Mouse (Mus musculus) neural tube, embryonic 13.5 days (tissue): ENCODE measurements around the gene Aco1. TPM values are rescaled to one million over a fixed set of nuclear protein-coding genes. Genes with fewer than 3 reads are reported as not detected.
"Not testable (repeated sequence)": the region's sequence is repeated elsewhere in the genome, so short reads cannot be mapped to it uniquely, and the experiment has no call there.

ENCODE experiments used
- ATAC-seq: fragments of 200-750 bp; cut with Nextera tagmentation; 2 replicates; pipeline ENCODE4 v1.8.0; 2017; ENCODE audit warnings: low read depth, mild to moderate bottlenecking, moderate TSS enrichment, moderate library complexity
- H3K27ac ChIP-seq: fragments of 300-500 bp; sonication (generic); replicated peaks from 2 replicates; pipeline ENCODE4 v1.5.1; 2015; ENCODE audit warnings: moderate library complexity, mild to moderate bottlenecking, inconsistent platforms
- H3K27me3 ChIP-seq: fragments of 300-500 bp; sonication (generic); 2 replicates; pipeline ENCODE4 v1.6.1; 2015; ENCODE audit warnings: mild to moderate bottlenecking, inconsistent platforms
- H3K36me3 ChIP-seq: fragments of 300-500 bp; sonication (generic); 2 replicates; pipeline ENCODE4 v1.6.1; 2015; ENCODE audit warnings: mild to moderate bottlenecking, inconsistent platforms
- H3K4me1 ChIP-seq: fragments of 300-500 bp; sonication (generic); replicated peaks from 2 replicates; pipeline ENCODE4 v1.6.1; 2015; ENCODE audit warnings: inconsistent platforms
- H3K4me2 ChIP-seq: fragments of 300-500 bp; sonication (generic); 2 replicates; pipeline ENCODE4 v1.6.1; 2015; ENCODE audit warnings: inconsistent platforms, mild to moderate bottlenecking, moderate library complexity
- H3K4me3 ChIP-seq: fragments of 300-500 bp; sonication (generic); 2 replicates; pipeline ENCODE4 v1.5.1; 2015; ENCODE audit warnings: mild to moderate bottlenecking, inconsistent platforms
- H3K9ac ChIP-seq: fragments of 300-500 bp; sonication (generic); 2 replicates; pipeline ENCODE4 v1.6.1; 2015; ENCODE audit warnings: moderate library complexity, mild to moderate bottlenecking, inconsistent platforms
- H3K9me3 ChIP-seq: fragments of 300-500 bp; sonication (generic); 2 replicates; pipeline ENCODE4 v1.6.1; 2016; ENCODE audit warnings: inconsistent platforms
- WGBS: fragments of 180-500 bp; shearing (Covaris S2); methylation state at CpG from one replicate; pipeline ENCODE4 v1.1.7; 2015; 5-methylcytosine and 5-hydroxymethylcytosine counted together
- polyA plus RNA-seq: library from polyadenylated mRNA; unstranded; fragments of >200 nt; fragmentation: Nextera tagmentation; extraction: Ambion mirVana; gene quantifications from 2 replicates; pipeline ENCODE4 v1.2.1, GENCODE M21; 2015

Aco1 gene
- 47.3 and 47.6 TPM in 2 replicates for polyA plus RNA-seq

- no peaks in the 10 kb centered on the region for H3K9me3 ChIP-seq
- 0 out of 2 replicates have a peak, but pooled peaks cover 3% of the 10 kb centered on the region for H3K36me3 ChIP-seq
- H3K4me1 ChIP-seq: peaks cover 27% of the 10 kb centered on the region
- H3K27ac ChIP-seq: peak within 1 kb of the TSS; percentile 92
- under 1% methylated on average over 46 of the region's 46 CpGs for WGBS
- ATAC-seq: peak; percentile 98
- peak within 1 kb of the TSS; percentile 89 for H3K9ac ChIP-seq
- peak within 1 kb of the TSS; percentile 84 for H3K4me3 ChIP-seq
- no peaks in the 10 kb centered on the region for H3K27me3 ChIP-seq
- H3K4me2 ChIP-seq: peak within 1 kb of the TSS; percentile 62
Measured at GRCm38 (mm10) chr4:40142743-40143532, at the start of gene Aco1. Gene Aco1 (plus strand): TSS chr4:40143081.

DNA sequence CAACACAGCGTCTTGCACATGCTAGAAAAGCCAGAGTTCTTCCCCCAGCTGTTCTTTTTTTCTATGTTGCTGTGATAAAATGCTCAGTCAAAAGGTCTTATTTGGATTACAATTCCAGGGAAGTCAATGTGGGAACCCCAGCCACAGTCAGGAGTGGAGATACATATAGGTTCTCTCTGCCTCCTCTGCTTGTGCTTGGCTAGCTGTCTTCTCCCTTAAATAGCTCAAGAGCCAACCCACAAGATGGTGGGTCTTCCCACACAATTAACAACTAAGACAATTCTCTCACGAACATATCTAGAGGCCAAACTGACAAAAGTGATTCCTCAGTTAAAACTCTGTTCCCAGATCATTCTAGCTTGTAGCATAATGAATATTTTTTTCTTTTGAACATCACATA, 47.9 kb upstream of the Aco1 start:
- no peak overlapping the region for H3K4me3 ChIP-seq
- no peak overlapping the region for H3K27ac ChIP-seq
- H3K4me2 ChIP-seq: no peak overlapping the region
- H3K4me1 ChIP-seq: no peaks in the 10 kb centered on the region
- H3K27me3 ChIP-seq: no peaks in the 10 kb centered on the region
- WGBS: 86% methylated on average over 2 of the region's 2 CpGs
- H3K36me3 ChIP-seq: no peaks in the 10 kb centered on the region
- no peak overlapping the region for H3K9ac ChIP-seq
- H3K9me3 ChIP-seq: no peaks in the 10 kb centered on the region
- no peak for ATAC-seq

DNA sequence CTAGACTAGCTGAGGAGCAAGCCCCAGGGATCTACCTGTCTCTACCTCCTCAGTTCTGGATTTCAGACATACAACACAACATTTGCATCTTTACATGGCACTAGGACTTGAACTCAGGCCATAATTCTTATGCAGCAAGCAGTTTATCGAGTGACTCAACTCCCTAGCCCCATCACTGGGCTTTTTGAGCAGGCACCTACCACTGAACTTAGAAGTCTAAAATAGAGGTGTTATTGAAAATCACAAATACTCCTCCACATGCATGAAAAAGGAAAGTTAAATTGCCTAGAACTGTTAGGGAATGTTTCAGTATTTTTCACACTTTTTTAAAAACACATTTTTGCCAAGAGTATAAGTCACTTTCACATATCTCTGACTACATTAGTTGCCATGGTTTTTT, 39.9 kb upstream of the Aco1 start:
- WGBS: 94% methylated on average over 1 of the region's 1 CpGs
- Histone ChIP-seq H3K4me3 (no peak overlapping the region), H3K27ac (no peak overlapping the region), H3K4me1 (no peaks in the 10 kb centered on the region), H3K36me3 (no peaks in the 10 kb centered on the region), H3K9me3 (no peaks in the 10 kb centered on the region), H3K4me2 (no peak overlapping the region), H3K27me3 (no peaks in the 10 kb centered on the region), H3K9ac (no peak overlapping the region)
- ATAC-seq: no peak

GRCm38 (mm10) chr4:40106004-40106536, 36.8 kb upstream of the Aco1 start:
- Histone ChIP-seq H3K4me1 (no peaks in the 10 kb centered on the region), H3K4me2 (no peak overlapping the region), H3K27me3 (no peaks in the 10 kb centered on the region), H3K9me3 (no peaks in the 10 kb centered on the region), H3K9ac (no peak overlapping the region), H3K27ac (no peak overlapping the region), H3K4me3 (no peak overlapping the region), H3K36me3 (no peaks in the 10 kb centered on the region)
- WGBS: 17% methylated on average over 8 of the region's 8 CpGs
- no peak for ATAC-seq

DNA sequence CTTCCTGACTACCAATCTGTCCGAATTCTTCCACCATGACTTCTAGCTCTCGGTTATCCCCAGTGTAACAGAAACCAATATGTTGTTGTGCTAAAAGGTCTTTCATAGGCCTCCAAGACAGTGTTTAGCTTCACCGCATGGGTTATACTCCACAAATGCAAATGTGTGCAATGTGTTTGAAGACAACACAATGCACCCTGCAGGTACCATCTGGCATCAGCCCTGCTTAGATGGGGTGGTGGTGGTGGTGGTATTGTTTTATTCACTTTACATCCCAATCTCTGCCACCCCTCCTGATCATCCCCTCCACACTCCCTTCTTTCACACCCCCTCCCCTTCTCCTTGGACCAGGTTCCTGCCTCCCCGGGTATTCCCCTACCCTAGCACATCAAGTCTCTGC, 34.9 kb upstream of the Aco1 start:
- H3K4me1 ChIP-seq: no peaks in the 10 kb centered on the region
- no peak overlapping the region for H3K4me2 ChIP-seq
- no peaks in the 10 kb centered on the region for H3K9me3 ChIP-seq
- no peak overlapping the region for H3K27ac ChIP-seq
- H3K27me3 ChIP-seq: no peaks in the 10 kb centered on the region
- no peaks in the 10 kb centered on the region for H3K36me3 ChIP-seq
- H3K9ac ChIP-seq: no peak overlapping the region
- ATAC-seq: no peak
- no peak overlapping the region for H3K4me3 ChIP-seq
- WGBS: 88% methylated on average over 4 of the region's 4 CpGs

DNA sequence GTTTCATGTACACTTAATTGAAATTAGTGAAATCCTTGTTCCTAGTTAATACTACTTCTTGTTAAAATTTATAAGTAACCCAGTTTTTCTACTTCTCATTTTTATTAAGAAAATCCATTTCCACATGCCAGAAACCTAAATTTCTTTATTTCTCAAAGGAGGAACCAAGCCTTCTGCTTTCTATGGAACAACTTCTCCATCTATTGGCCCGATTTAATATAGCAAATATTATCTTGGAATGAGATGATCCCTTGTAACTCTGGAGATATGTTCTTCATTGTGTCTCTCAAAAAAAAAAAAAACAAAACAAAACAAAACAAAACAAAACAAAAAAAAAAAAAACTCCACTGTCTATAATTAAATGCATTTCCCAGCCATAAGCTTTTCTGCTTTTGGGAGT, 29.7 kb upstream of the Aco1 start:
- Histone ChIP-seq H3K4me3 (no peak overlapping the region), H3K4me1 (no peaks in the 10 kb centered on the region), H3K27me3 (no peaks in the 10 kb centered on the region), H3K9ac (no peak overlapping the region), H3K9me3 (no peaks in the 10 kb centered on the region), H3K36me3 (no peaks in the 10 kb centered on the region), H3K27ac (no peak overlapping the region), H3K4me2 (no peak overlapping the region)
- 85% methylated on average over 1 of the region's 1 CpGs for WGBS
- ATAC-seq: no peak

DNA sequence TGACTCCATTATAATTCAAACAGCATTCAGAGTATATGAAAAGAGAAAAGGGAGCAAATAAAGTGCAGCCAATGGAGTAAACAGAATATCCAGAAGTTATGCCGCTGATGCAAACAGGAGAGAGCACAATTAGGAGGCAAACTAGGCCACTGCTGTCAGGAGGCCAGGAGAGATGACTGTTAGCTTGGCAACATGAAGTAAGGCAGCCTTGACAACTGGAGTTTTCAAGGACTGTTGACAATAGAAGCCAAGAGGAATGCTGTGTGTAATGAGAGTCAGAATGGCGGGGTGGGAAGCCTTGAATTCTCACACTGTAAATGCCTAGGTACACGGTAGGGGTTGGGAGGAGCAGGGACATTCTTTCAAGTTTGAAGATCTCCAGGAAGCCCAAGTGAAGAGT, 21.7 kb upstream of the Aco1 start:
- Histone ChIP-seq H3K4me2 (no peak overlapping the region), H3K27me3 (no peaks in the 10 kb centered on the region), H3K9ac (no peak overlapping the region), H3K4me3 (no peak overlapping the region), H3K4me1 (no peaks in the 10 kb centered on the region), H3K9me3 (no peaks in the 10 kb centered on the region), H3K27ac (no peak overlapping the region), H3K36me3 (no peaks in the 10 kb centered on the region)
- 76% methylated on average over 3 of the region's 3 CpGs for WGBS
- ATAC-seq: no peak

DNA sequence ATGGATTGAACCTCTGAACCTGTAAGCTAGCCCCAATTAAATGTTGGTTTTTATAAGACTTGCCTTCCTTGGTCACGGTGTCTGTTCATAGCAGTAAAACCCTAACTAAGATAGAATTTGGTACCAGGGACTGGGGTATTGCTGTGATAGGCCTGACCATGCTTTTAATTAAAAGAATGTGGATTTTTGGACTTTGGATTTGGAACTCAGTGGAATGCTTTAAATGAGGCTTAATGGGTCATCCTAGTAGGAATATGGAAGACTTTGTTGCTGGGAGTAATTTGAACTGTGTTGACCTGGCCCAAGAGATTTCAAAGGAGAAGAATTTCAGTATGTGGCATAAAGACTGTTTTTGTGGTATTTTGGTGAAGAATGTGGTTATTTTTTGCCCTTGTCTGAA, 20.6 kb upstream of the Aco1 start:
- not testable (repeated sequence) for ATAC-seq, H3K27ac ChIP-seq, H3K4me3 ChIP-seq, H3K4me1 ChIP-seq, H3K36me3 ChIP-seq, H3K9ac ChIP-seq, H3K9me3 ChIP-seq, H3K4me2 ChIP-seq, H3K27me3 ChIP-seq
- WGBS: 95% methylated on average over 1 of the region's 1 CpGs

DNA sequence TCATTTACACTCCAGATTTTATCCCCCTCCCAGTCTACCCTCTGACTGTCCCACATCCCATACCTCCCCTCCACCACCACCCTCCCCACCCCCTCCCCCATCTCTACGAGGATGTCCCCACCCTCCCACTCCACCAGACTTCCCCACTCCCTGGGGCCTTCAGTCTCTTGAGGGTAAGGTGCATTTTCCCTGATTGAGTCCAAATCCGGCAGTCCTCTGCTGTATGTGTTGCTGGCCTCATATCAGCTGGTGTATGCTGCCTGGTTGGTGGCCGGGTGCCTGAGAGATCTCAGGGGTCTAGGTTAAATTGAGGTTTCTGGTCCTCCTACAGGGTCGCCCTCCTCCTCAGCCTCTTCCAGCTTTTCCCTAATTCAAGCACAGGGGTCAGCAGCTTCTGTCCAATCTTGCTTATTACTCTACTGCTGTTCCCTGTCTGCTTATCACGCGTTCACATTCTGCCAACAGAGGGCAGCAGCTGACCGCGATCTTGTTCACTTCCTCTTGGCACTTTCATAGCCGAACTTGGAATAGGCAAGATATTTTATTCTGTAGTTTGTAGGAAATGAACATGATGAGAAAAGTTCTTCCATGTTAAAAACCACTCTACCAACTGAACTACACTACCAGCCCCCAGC, 8.3 kb upstream of the Aco1 start:
- H3K4me3 ChIP-seq: no peak overlapping the region
- no peak overlapping the region for H3K9ac ChIP-seq
- H3K4me1 ChIP-seq: no peaks in the 10 kb centered on the region
- H3K27me3 ChIP-seq: no peaks in the 10 kb centered on the region
- no peaks in the 10 kb centered on the region for H3K9me3 ChIP-seq
- H3K27ac ChIP-seq: no peak overlapping the region
- H3K4me2 ChIP-seq: no peak overlapping the region
- 23% methylated on average over 9 of the region's 9 CpGs for WGBS
- H3K36me3 ChIP-seq: no peaks in the 10 kb centered on the region
- no peak for ATAC-seq

GRCm38 (mm10) chr4:40136519-40136918, 6.4 kb upstream of the Aco1 start:
- Histone ChIP-seq H3K4me1 (no peaks in the 10 kb centered on the region), H3K4me2 (no peak overlapping the region), H3K27me3 (no peaks in the 10 kb centered on the region), H3K9me3 (no peaks in the 10 kb centered on the region), H3K9ac (no peak overlapping the region), H3K27ac (no peak overlapping the region), H3K4me3 (no peak overlapping the region), H3K36me3 (no peaks in the 10 kb centered on the region)
- ATAC-seq: no peak
- 87% methylated on average over 4 of the region's 4 CpGs for WGBS

DNA sequence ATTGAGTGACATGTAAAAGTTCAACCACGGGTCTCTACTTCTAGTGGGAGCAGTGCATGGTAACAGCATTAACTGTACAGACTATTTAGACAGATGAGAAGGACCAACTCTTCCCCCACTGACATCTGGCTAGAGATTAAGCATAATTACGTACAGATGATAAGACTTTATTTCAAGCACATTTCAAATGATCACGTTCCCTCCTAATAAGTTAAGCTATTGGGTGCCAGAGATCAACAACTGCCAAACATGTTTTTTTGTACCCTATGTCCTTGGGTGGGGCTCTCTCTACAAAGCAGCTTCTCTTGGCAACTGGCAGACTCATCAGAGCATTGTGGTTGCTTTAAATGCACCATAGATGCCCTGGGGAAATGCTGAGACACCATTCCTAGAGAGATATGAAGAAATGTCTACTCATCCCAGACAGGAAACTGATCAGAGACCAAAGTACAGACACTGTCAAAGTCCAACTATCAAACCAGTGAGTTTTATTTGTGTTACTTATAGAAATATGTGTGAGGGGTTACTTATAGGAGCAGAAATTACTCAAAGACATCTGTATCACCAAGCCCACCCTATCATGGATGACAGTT, 3.1 kb upstream of the Aco1 start:
- no peaks in the 10 kb centered on the region for H3K27me3 ChIP-seq
- H3K36me3 ChIP-seq: no peaks in the 10 kb centered on the region
- 85% methylated on average over 3 of the region's 3 CpGs for WGBS
- H3K9me3 ChIP-seq: no peaks in the 10 kb centered on the region
- H3K4me3 ChIP-seq: no peak overlapping the region
- no peak overlapping the region for H3K9ac ChIP-seq
- peaks cover 18% of the 10 kb centered on the region for H3K4me1 ChIP-seq
- ATAC-seq: no peak
- H3K27ac ChIP-seq: no peak overlapping the region
- H3K4me2 ChIP-seq: no peak overlapping the region

DNA sequence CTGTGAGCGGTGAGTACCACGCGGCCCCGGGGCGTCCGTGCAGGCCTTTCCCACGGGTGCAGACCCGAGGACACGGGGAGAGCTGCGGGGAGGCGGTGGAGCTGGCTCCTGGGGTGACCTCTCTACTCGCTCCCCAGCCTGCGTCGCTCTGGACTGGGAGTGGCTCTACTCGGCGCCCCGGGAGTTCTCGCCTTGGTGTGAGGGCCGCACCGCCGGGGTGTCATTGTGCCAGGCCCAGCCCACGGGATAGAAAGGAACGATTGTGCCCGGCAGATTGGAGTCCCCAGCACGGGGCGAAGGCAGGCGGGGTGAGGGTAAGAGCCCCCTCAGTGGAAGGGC, 621 bp downstream of the Aco1 start:
- ATAC-seq: no peak
- Histone ChIP-seq H3K27me3 (no peaks in the 10 kb centered on the region), H3K9ac (peak overlapping the region; percentile 89), H3K9me3 (no peaks in the 10 kb centered on the region), H3K36me3 (0 out of 2 replicates have a peak, but pooled peaks cover 3% of the 10 kb centered on the region), H3K4me2 (peak overlapping the region; percentile 62), H3K4me3 (peak overlapping the region; percentile 84), H3K4me1 (peaks cover 27% of the 10 kb centered on the region), H3K27ac (peak overlapping the region; percentile 92)
- WGBS: 0% methylated on average over 27 of the region's 27 CpGs
